Mouse (Mus musculus): Measurements from ENCODE around the gene Ttyh1. TPM values are rescaled to one million over a fixed set of nuclear protein-coding genes. Genes with fewer than 3 reads are reported as not detected.
"Not testable (repeated sequence)": the region's sequence is repeated elsewhere in the genome, so short reads cannot be mapped to it uniquely, and the experiment has no call there.

Ttyh1 gene
- polyA plus RNA-seq, 1 experiment from 2014 or later: 43.6 TPM

- no peaks in the 10 kb centered on the region for H3K9me3 ChIP-seq (ENCODE audit: control insufficient read depth, low read length)
- H3K27ac ChIP-seq (ENCODE audit: low read depth, low read length): peak within 1 kb of the TSS; percentile 73
- peak within 1 kb of the TSS; percentile 92 for H3K4me2 ChIP-seq
- ATAC-seq (ENCODE audit: low FRiP score) (peak; percentile 59), DNase-seq (ENCODE audit: low spot score, missing footprints) (no peak)
- H3K4me3 ChIP-seq (ENCODE audit: low read depth, low read length): peak within 1 kb of the TSS; percentile 68
- H3K27me3 ChIP-seq (ENCODE audit: control insufficient read depth, insufficient read depth, low read length): peaks cover 17% of the 10 kb centered on the region
- peaks cover 11% of the 10 kb centered on the region for H3K36me3 ChIP-seq (ENCODE audit: control insufficient read depth, insufficient read depth, low read length)
- 2% methylated on average over 14 of the region's 14 CpGs for WGBS
- peaks cover 17% of the 10 kb centered on the region for H3K4me1 ChIP-seq (ENCODE audit: control insufficient read depth, insufficient read depth, low read length)
- H3K9ac ChIP-seq (ENCODE audit: low read length): peak within 1 kb of the TSS; percentile 77
These were observed 30.9 kb downstream of the Ttyh1 start, which contains the start of gene Leng9 for GRCm38 (mm10) chr7:4150059-4150541. Gene Leng9, minus strand, starts transcription at chr7:4150374.

DNA sequence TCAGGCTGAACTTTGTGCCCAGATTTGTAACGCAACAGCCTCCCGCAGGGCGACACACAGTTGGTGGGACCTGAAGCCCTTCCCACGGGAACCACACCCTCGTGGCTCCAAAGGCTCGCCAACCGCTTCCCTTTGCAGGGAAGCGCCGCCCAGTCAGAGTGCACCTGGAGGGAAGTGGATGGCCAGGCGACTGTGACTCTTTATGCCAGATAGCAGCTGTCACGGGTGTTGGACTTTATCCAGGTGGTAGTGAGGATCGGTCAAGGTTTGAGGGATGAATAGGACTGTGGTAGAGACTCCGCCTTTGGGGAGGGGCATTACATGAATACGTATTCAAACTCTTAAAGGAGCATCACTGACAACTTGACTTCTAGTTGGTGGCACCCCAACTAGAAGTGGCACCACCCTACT is 31.6 kb downstream of the Ttyh1 start:
- no peak for ATAC-seq (ENCODE audit: low FRiP score)
- H3K4me2 ChIP-seq: peak overlapping the region; percentile 15
- H3K4me1 ChIP-seq (ENCODE audit: control insufficient read depth, insufficient read depth, low read length): peaks cover 17% of the 10 kb centered on the region
- H3K27ac ChIP-seq (ENCODE audit: low read depth, low read length): no peak overlapping the region
- H3K27me3 ChIP-seq (ENCODE audit: control insufficient read depth, insufficient read depth, low read length): peaks cover 17% of the 10 kb centered on the region
- H3K9me3 ChIP-seq (ENCODE audit: control insufficient read depth, low read length): no peaks in the 10 kb centered on the region
- H3K9ac ChIP-seq (ENCODE audit: low read length): no peak overlapping the region
- H3K4me3 ChIP-seq (ENCODE audit: low read depth, low read length): no peak overlapping the region
- WGBS: 7% methylated on average over 14 of the region's 14 CpGs
- peak; percentile 85 for DNase-seq (ENCODE audit: low spot score, missing footprints)
- H3K36me3 ChIP-seq (ENCODE audit: control insufficient read depth, insufficient read depth, low read length): peaks cover 8% of the 10 kb centered on the region

GRCm38 (mm10) chr7:4151241-4151640 is 32.0 kb downstream of the Ttyh1 start:
- WGBS: 15% methylated on average over 22 of the region's 22 CpGs
- DNase-seq (ENCODE audit: low spot score, missing footprints) (peak; percentile 81), ATAC-seq (ENCODE audit: low FRiP score) (no peak)
- Histone ChIP-seq H3K4me2 (peak overlapping the region; percentile 7; the same call in 1 of the 2 replicates), H3K27me3 (ENCODE audit: control insufficient read depth, insufficient read depth, low read length) (peaks cover 17% of the 10 kb centered on the region), H3K9ac (ENCODE audit: low read length) (no peak overlapping the region), H3K4me3 (ENCODE audit: low read depth, low read length) (no peak overlapping the region), H3K9me3 (ENCODE audit: control insufficient read depth, low read length) (no peaks in the 10 kb centered on the region), H3K36me3 (ENCODE audit: control insufficient read depth, insufficient read depth, low read length) (peaks cover 8% of the 10 kb centered on the region), H3K27ac (ENCODE audit: low read depth, low read length) (no peak overlapping the region), H3K4me1 (ENCODE audit: control insufficient read depth, insufficient read depth, low read length) (peaks cover 17% of the 10 kb centered on the region)

GRCm38 (mm10) chr7:4154356-4154755 is 35.1 kb downstream of the Ttyh1 start:
- Histone ChIP-seq H3K4me2 (no peak overlapping the region), H3K9me3 (ENCODE audit: control insufficient read depth, low read length) (no peaks in the 10 kb centered on the region), H3K36me3 (ENCODE audit: control insufficient read depth, insufficient read depth, low read length) (no peaks in the 10 kb centered on the region), H3K27me3 (ENCODE audit: control insufficient read depth, insufficient read depth, low read length) (peaks cover 17% of the 10 kb centered on the region), H3K4me3 (ENCODE audit: low read depth, low read length) (no peak overlapping the region), H3K27ac (ENCODE audit: low read depth, low read length) (no peak overlapping the region), H3K9ac (ENCODE audit: low read length) (no peak overlapping the region), H3K4me1 (ENCODE audit: control insufficient read depth, insufficient read depth, low read length) (peaks cover 10% of the 10 kb centered on the region)
- DNase-seq (ENCODE audit: low spot score, missing footprints) (peak; percentile 23), ATAC-seq (ENCODE audit: low FRiP score) (no peak)
- WGBS: 80% methylated on average over 5 of the region's 5 CpGs

DNA sequence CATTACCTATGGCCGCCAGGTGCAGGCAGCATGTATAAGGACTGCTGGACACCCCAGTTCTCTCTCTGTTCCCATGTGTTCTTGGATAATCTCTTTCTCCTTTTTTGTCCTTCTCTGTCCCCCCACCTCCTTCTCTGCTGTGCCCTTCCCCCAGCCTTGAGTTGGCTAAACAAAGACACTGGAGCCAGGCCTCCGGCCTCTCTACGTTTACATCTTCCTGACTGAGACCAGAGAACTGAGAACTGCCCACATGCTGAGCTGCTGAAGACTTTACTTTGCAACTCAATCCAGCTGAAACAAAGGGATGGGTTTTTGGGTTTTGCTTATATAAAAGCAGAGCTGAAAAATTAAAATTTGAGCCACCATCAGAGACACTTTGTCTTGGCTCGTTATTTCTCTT is 35.8 kb downstream of the Ttyh1 start:
- no peak overlapping the region for H3K4me3 ChIP-seq (ENCODE audit: low read depth, low read length)
- H3K4me1 ChIP-seq (ENCODE audit: control insufficient read depth, insufficient read depth, low read length): peaks cover 7% of the 10 kb centered on the region
- peak; percentile 75 for DNase-seq (ENCODE audit: low spot score, missing footprints)
- H3K36me3 ChIP-seq (ENCODE audit: control insufficient read depth, insufficient read depth, low read length): no peaks in the 10 kb centered on the region
- WGBS: 31% methylated on average over 4 of the region's 4 CpGs
- no peak for ATAC-seq (ENCODE audit: low FRiP score)
- no peak overlapping the region for H3K9ac ChIP-seq (ENCODE audit: low read length)
- no peak overlapping the region for H3K4me2 ChIP-seq
- H3K27ac ChIP-seq (ENCODE audit: low read depth, low read length): no peak overlapping the region
- H3K27me3 ChIP-seq (ENCODE audit: control insufficient read depth, insufficient read depth, low read length): peaks cover 17% of the 10 kb centered on the region
- H3K9me3 ChIP-seq (ENCODE audit: control insufficient read depth, low read length): no peaks in the 10 kb centered on the region

DNA sequence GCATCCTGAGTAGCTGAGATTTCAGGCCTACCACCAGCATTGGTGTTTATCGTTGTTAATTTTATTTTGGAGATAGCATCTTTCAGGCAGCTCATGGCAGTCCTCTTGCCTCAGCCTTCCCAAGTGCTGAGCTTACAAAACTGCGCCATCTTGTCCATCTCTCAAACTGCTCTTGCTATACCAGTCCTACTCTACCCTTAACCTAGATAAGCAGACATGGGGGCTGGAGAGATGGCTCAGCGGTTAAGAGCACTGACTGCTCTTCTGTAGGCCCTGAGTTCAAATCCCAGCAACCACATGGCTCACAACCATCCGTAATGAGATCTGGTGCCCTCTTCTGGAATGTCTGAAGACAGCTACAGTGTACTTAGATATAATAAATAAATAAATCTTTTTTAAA is 42.4 kb downstream of the Ttyh1 start:
- ATAC-seq (ENCODE audit: low FRiP score): not testable (repeated sequence)
- WGBS: 95% methylated on average over 4 of the region's 4 CpGs

DNA sequence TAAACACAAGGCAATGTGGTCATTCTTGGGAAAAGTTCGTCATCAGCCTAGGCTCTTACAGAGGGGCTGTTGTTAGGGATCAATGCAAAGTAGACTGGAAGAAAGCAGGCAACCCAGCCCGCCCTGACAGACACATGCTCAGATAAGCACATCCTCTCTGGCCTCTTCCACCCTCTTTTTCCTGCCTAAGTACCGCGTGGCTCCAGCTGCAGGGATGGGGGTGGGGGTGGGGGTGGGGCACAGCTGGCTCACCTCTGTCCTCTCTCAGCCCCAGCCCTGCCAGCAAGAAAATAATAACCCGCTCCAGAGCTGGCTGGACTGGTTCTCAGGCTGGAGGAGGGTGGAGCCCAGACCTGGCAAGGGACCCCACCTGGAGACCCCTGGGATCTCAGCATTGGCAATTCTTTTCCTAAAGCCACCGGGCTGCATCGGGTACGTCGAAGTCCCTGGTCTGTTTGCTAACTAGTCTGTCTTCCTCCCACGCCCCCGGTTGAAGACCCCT is 44.4 kb downstream of the Ttyh1 start:
- peak; percentile 85 for DNase-seq (ENCODE audit: low spot score, missing footprints)
- Histone ChIP-seq H3K27me3 (ENCODE audit: control insufficient read depth, insufficient read depth, low read length) (no peaks in the 10 kb centered on the region), H3K4me1 (ENCODE audit: control insufficient read depth, insufficient read depth, low read length) (peaks cover 11% of the 10 kb centered on the region), H3K9ac (ENCODE audit: low read length) (no peak overlapping the region; the same call in 1 of the 2 replicates), H3K4me3 (ENCODE audit: low read depth, low read length) (peak overlapping the region; percentile 27), H3K36me3 (ENCODE audit: control insufficient read depth, insufficient read depth, low read length) (no peaks in the 10 kb centered on the region), H3K9me3 (ENCODE audit: control insufficient read depth, low read length) (no peaks in the 10 kb centered on the region), H3K27ac (ENCODE audit: low read depth, low read length) (no peak overlapping the region), H3K4me2 (peak overlapping the region; percentile 45)
- WGBS: 3% methylated on average over 11 of the region's 11 CpGs
- ATAC-seq (ENCODE audit: low FRiP score): peak; percentile 60

More for the DNA sequence above, 42.4 kb downstream of the Ttyh1 start:
- not testable (repeated sequence) for H3K9ac ChIP-seq (ENCODE audit: low read length); H3K36me3 ChIP-seq (ENCODE audit: control insufficient read depth, insufficient read depth, low read length); H3K4me2 ChIP-seq; H3K4me3 ChIP-seq (ENCODE audit: low read depth, low read length); H3K27me3 ChIP-seq (ENCODE audit: control insufficient read depth, insufficient read depth, low read length); H3K27ac ChIP-seq (ENCODE audit: low read depth, low read length); H3K9me3 ChIP-seq (ENCODE audit: control insufficient read depth, low read length)
- DNase-seq (ENCODE audit: low spot score, missing footprints): peak; percentile 67
- peaks cover 11% of the 10 kb centered on the region for H3K4me1 ChIP-seq (ENCODE audit: control insufficient read depth, insufficient read depth, low read length)

DNA sequence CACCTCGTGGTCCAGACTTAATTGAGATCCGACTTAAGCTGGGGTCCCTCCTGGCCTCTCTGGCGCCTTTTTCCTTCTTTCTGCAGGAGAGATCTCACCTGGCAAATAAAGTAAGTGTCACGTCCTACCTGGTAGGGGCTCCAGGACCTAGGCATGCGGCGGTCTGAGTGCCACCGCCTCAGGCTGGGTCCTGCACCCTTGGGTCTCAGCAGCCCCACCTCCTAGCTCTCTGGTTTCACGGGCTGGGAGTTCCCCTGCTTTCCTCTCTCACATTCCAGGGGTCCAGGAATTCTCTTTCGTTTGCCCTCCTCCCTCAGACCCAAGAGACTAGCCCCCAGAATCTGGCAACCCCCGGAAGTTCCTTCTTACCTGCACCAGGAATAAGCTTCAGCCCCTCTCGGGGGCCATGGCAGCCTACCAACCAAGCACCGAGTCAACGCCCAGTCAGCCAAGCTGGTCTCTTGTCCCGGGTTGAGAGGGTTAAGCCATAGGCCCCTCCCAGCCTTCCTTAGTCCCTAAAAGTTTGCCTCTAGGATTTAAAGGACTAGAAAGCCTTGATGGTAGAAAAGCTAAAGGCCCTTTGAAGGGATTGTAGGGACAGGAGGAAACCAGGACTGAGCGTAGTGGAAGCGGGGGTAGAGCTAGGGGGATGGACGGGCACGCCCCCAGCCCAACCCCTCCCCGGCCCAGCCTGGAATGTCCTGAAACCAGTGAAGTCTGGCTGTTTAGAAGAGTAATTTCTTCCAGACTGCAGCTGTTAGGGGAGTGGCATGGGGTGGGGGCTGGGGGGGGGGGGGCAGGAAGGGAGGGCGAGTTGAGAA is 45.1 kb downstream of the Ttyh1 start, which contains the start of gene Cdc42ep5:
Gene Cdc42ep5, minus strand, starts transcription at position 771 of the 821 bp plus-strand sequence.
- Histone ChIP-seq H3K4me1 (ENCODE audit: control insufficient read depth, insufficient read depth, low read length) (peaks cover 11% of the 10 kb centered on the region), H3K27me3 (ENCODE audit: control insufficient read depth, insufficient read depth, low read length) (no peaks in the 10 kb centered on the region), H3K4me2 (peak within 1 kb of the TSS; percentile 45), H3K9ac (ENCODE audit: low read length) (peak within 1 kb of the TSS; percentile 33), H3K4me3 (ENCODE audit: low read depth, low read length) (peak within 1 kb of the TSS; percentile 27), H3K27ac (ENCODE audit: low read depth, low read length) (no peak within 1 kb of the TSS), H3K9me3 (ENCODE audit: control insufficient read depth, low read length) (no peaks in the 10 kb centered on the region), H3K36me3 (ENCODE audit: control insufficient read depth, insufficient read depth, low read length) (no peaks in the 10 kb centered on the region)
- peak; percentile 87 for ATAC-seq (ENCODE audit: low FRiP score)
- 2% methylated on average over 20 of the region's 20 CpGs for WGBS
- peak; percentile 89 for DNase-seq (ENCODE audit: low spot score, missing footprints)

GRCm38 (mm10) chr7:4165286-4165685 is 46.1 kb downstream of the Ttyh1 start:
- Histone ChIP-seq H3K27me3 (ENCODE audit: control insufficient read depth, insufficient read depth, low read length) (no peaks in the 10 kb centered on the region), H3K4me1 (ENCODE audit: control insufficient read depth, insufficient read depth, low read length) (peaks cover 11% of the 10 kb centered on the region), H3K36me3 (ENCODE audit: control insufficient read depth, insufficient read depth, low read length) (no peaks in the 10 kb centered on the region), H3K4me2 (no peak overlapping the region), H3K27ac (ENCODE audit: low read depth, low read length) (no peak overlapping the region), H3K9ac (ENCODE audit: low read length) (0 out of 2 replicates have a peak overlapping the region, but pooled peaks have one; percentile 20), H3K9me3 (ENCODE audit: control insufficient read depth, low read length) (no peaks in the 10 kb centered on the region), H3K4me3 (ENCODE audit: low read depth, low read length) (no peak overlapping the region)
- DNase-seq (ENCODE audit: low spot score, missing footprints): peak; percentile 82
- ATAC-seq (ENCODE audit: low FRiP score): no peak
- 25% methylated on average over 3 of the region's 3 CpGs for WGBS

All from midbrain, embryonic 11.5 days (tissue).